Mouse (Mus musculus) lung, adult 2 months (tissue): ENCODE data around the gene Cdyl2.

Experiments
- CTCF ChIP-seq: fragments of 200-500 bp; IDR thresholded peaks from 2 replicates; pipeline ENCODE4 v1.5.1; 2011; ENCODE audit warnings: mild to moderate bottlenecking, low read length, control low read depth; ENCODE audit not compliant: insufficient read depth
- POLR2A ChIP-seq: fragments of 200-500 bp; IDR thresholded peaks from 2 replicates; pipeline ENCODE4 v1.6.1; 2011; ENCODE audit warnings: low read depth, mild to moderate bottlenecking, control low read depth, low read length, borderline replicate concordance; ENCODE audit errors: extremely low read depth

- no peak for TF ChIP-seq CTCF
- no peak for TF ChIP-seq POLR2A
These were observed 71.3 kb downstream of the Cdyl2 start for GRCm38 (mm10) chr8:116661521-116661920.
